Mouse (Mus musculus) G1E (cell line): ENCODE data around the gene Ctsz. TPM values are rescaled to one million over a fixed set of nuclear protein-coding genes. Genes with fewer than 3 reads are reported as not detected.

Experiments used
- ATAC-seq: 2 replicates; pipeline ENCODE4 v1.8.0; 2016; ENCODE audit warnings: mild to moderate bottlenecking; ENCODE audit not compliant: insufficient number of reproducible peaks, poor library complexity, low FRiP score, severe bottlenecking; ENCODE audit errors: extremely low read depth
- DNase-seq: peaks from one replicate; pipeline ENCODE4 v3.0.0; 2012; ENCODE audit warnings: low spot score
- H3K27me3 ChIP-seq: 2 replicates; pipeline ENCODE4 v1.6.1; 2012; ENCODE audit warnings: mild to moderate bottlenecking, low read length, inconsistent platforms; ENCODE audit not compliant: insufficient read depth
- H3K36me3 ChIP-seq: replicated peaks from 2 replicates; pipeline ENCODE3; 2012; ENCODE audit warnings: mild to moderate bottlenecking, inconsistent platforms
- H3K4me1 ChIP-seq: 2 replicates; pipeline ENCODE4 v1.6.1; 2012; ENCODE audit warnings: low read depth, low read length, inconsistent platforms, mixed read lengths; ENCODE audit not compliant: insufficient read depth
- H3K4me3 ChIP-seq: 2 replicates; pipeline ENCODE4 v1.5.1; 2012; ENCODE audit warnings: low read depth, mild to moderate bottlenecking, inconsistent platforms, low read length, moderate library complexity, mixed read lengths
- H3K9me3 ChIP-seq: replicated peaks from 2 replicates; pipeline ENCODE4 v1.6.1; 2012; ENCODE audit warnings: inconsistent platforms
- CTCF ChIP-seq: IDR thresholded peaks from 2 replicates; pipeline ENCODE4 v1.5.1; 2012; ENCODE audit warnings: low read depth, low read length, inconsistent platforms, mixed read lengths
- GATA1 ChIP-seq: IDR thresholded peaks from 2 replicates; pipeline ENCODE4 v1.6.1; 2012; ENCODE audit warnings: borderline replicate concordance, low read length, inconsistent platforms, mixed read lengths
- GATA2 ChIP-seq: IDR thresholded peaks from 2 replicates; pipeline ENCODE4 v1.6.1; 2012; ENCODE audit warnings: low read depth, low read length, inconsistent platforms, borderline replicate concordance
- POLR2AphosphoS5 ChIP-seq: IDR thresholded peaks from 2 replicates; pipeline ENCODE4 v1.6.1; 2012; ENCODE audit warnings: low read depth, low read length, inconsistent platforms; ENCODE audit not compliant: insufficient replicate concordance
- TAL1 ChIP-seq: conservative IDR thresholded peaks from 2 replicates; pipeline ENCODE4 v1.6.1; 2012; ENCODE audit warnings: low read depth, low read length, inconsistent platforms, mixed read lengths
- polyA plus RNA-seq: library from polyadenylated mRNA; stranded (reverse); fragments of >175 nt; gene quantifications from 2 replicates; pipeline ENCODE4 v1.2.3, GENCODE M21; 2012
- total RNA-seq, 2 experiments: library from RNA; stranded (forward) in 1 of 2; stranded (reverse) in 1 of 2; fragments of 200-1000 nt in 1 of 2; fragments of >200 nt in 1 of 2; fragmentation: Nextera tagmentation in 1 of 2; gene quantifications; 2 replicates each; pipeline ENCODE4 v1.2.3; 2014 to 2017

The Ctsz gene
- total and polyA plus RNA-seq, 3 experiments, result 22.1 to 27.1 (median 24.8) TPM

- Histone ChIP-seq H3K4me1 (peaks cover 54% of the 10 kb centered on the region), H3K27me3 (peaks cover 4% of the 10 kb centered on the region; the same call in 1 of the 2 replicates), H3K36me3 (peaks cover 39% of the 10 kb centered on the region), H3K9me3 (no peaks in the 10 kb centered on the region), H3K4me3 (peak within 1 kb of the TSS; percentile 80)
- ATAC-seq (peak; percentile 72), DNase-seq (peak; percentile 97)
- TF ChIP-seq CTCF (no peak), TAL1 (no peak), POLR2AphosphoS5 (no peak), GATA1 (no peak), GATA2 (no peak)
These were observed 34.1 kb upstream of the Ctsz start, which contains the start of gene Prelid3b for GRCm38 (mm10) chr2:174472818-174473549. Prelid3b (minus strand) TSS chr2:174473081.

GRCm38 (mm10) chr2:174472407-174472806, 33.6 kb upstream of the Ctsz start:
- peaks cover 55% of the 10 kb centered on the region for H3K4me1 ChIP-seq
- no peak for TF ChIP-seq GATA1
- TF ChIP-seq POLR2AphosphoS5, result no peak
- no peak for TF ChIP-seq GATA2
- no peak for TF ChIP-seq CTCF
- TF ChIP-seq TAL1, result no peak
- ATAC-seq, result no peak
- DNase-seq, result peak; percentile 38
- H3K36me3 ChIP-seq, result peaks cover 45% of the 10 kb centered on the region
- peaks cover 3% of the 10 kb centered on the region; the same call in 1 of the 2 replicates for H3K27me3 ChIP-seq
- H3K9me3 ChIP-seq, result no peaks in the 10 kb centered on the region
- peak overlapping the region; percentile 80 for H3K4me3 ChIP-seq

GRCm38 (mm10) chr2:174470786-174471405, 32.1 kb upstream of the Ctsz start:
- peak overlapping the region; percentile 62; the same call in 1 of the 2 replicates for H3K4me3 ChIP-seq
- H3K4me1 ChIP-seq, result peaks cover 63% of the 10 kb centered on the region
- TF ChIP-seq POLR2AphosphoS5, result no peak
- TF ChIP-seq TAL1, result no peak
- TF ChIP-seq GATA2, result no peak
- H3K27me3 ChIP-seq, result no peaks in the 10 kb centered on the region
- peaks cover 60% of the 10 kb centered on the region for H3K36me3 ChIP-seq
- H3K9me3 ChIP-seq, result no peaks in the 10 kb centered on the region
- DNase-seq, result no peak
- ATAC-seq, result no peak

- DNase-seq (peak; percentile 74), ATAC-seq (peak; percentile 77)
- H3K9me3 ChIP-seq, result no peaks in the 10 kb centered on the region
- H3K4me3 ChIP-seq, result peak overlapping the region; percentile 40; the same call in 1 of the 2 replicates
- H3K27me3 ChIP-seq, result no peaks in the 10 kb centered on the region
- H3K36me3 ChIP-seq, result peaks cover 65% of the 10 kb centered on the region
- peaks cover 66% of the 10 kb centered on the region for H3K4me1 ChIP-seq
- TF ChIP-seq POLR2AphosphoS5 (no peak), GATA2 (no peak), GATA1 (no peak), CTCF (no peak), TAL1 (peak; percentile 53)
These were observed 31.5 kb upstream of the Ctsz start for GRCm38 (mm10) chr2:174470333-174470732.

- H3K4me1 ChIP-seq, result peaks cover 57% of the 10 kb centered on the region
- H3K36me3 ChIP-seq, result peaks cover 95% of the 10 kb centered on the region
- TF ChIP-seq GATA2, result no peak
- no peak for TF ChIP-seq CTCF
- TF ChIP-seq GATA1, result no peak
- TF ChIP-seq TAL1, result no peak
- no peak for TF ChIP-seq POLR2AphosphoS5
- peak within 1 kb of the TSS; percentile 79 for H3K4me3 ChIP-seq
- peak; percentile 99 for ATAC-seq
- H3K27me3 ChIP-seq, result no peaks in the 10 kb centered on the region
- DNase-seq, result peak; percentile 96
- no peaks in the 10 kb centered on the region for H3K9me3 ChIP-seq
These were observed 25.1 kb upstream of the Ctsz start, which contains the start of gene Atp5e for GRCm38 (mm10) chr2:174463789-174464523. Atp5e (minus strand) TSS chr2:174464105.

GRCm38 (mm10) chr2:174463370-174463769, 24.5 kb upstream of the Ctsz start:
- Histone ChIP-seq H3K4me1 (peaks cover 51% of the 10 kb centered on the region), H3K9me3 (no peaks in the 10 kb centered on the region), H3K36me3 (peaks cover 92% of the 10 kb centered on the region), H3K27me3 (no peaks in the 10 kb centered on the region), H3K4me3 (peak overlapping the region; percentile 79)
- ATAC-seq, result no peak
- no peak for DNase-seq
- TF ChIP-seq GATA2 (no peak), POLR2AphosphoS5 (0 out of 2 replicates have a peak, but pooled peaks have one; percentile 69)
